Mouse (Mus musculus) myocyte (in vitro differentiated cells): Measurements from ENCODE around the gene Ptprt.

ENCODE experiments used
- CEBPB ChIP-seq: IDR thresholded peaks from 2 replicates; pipeline ENCODE4 v1.6.1; 2011; ENCODE audit warnings: mild to moderate bottlenecking, moderate library complexity; ENCODE audit not compliant: poor library complexity, insufficient read depth, severe bottlenecking
- E2F4 ChIP-seq: IDR thresholded peaks from one replicate; pipeline ENCODE4 v1.6.1; 2011; ENCODE audit warnings: mild to moderate bottlenecking, control low read depth, moderate library complexity; ENCODE audit not compliant: insufficient read depth
- MAX ChIP-seq: IDR thresholded peaks from one replicate; pipeline ENCODE4 v1.6.1; 2011; ENCODE audit warnings: low read depth, mild to moderate bottlenecking, control low read depth
- MYOD1 ChIP-seq, 3 experiments: IDR thresholded peaks; one replicate each; pipeline ENCODE4 v1.6.1; 2011; ENCODE audit warnings: control low read depth in 2 of 3, low read depth in 2 of 3, mild to moderate bottlenecking in 2 of 3, moderate library complexity in 1 of 3; ENCODE audit not compliant: insufficient read length in 2 of 3, control insufficient read depth in 1 of 3
- POLR2A ChIP-seq: IDR thresholded peaks from one replicate; pipeline ENCODE4 v1.6.1; 2011; ENCODE audit warnings: low read depth, mild to moderate bottlenecking, control low read depth, moderate library complexity; ENCODE audit not compliant: insufficient read length
- SRF ChIP-seq: IDR thresholded peaks from one replicate; pipeline ENCODE4 v1.6.1; 2011; ENCODE audit warnings: low read depth; ENCODE audit not compliant: control insufficient read depth, insufficient read length
- USF1 ChIP-seq: IDR thresholded peaks from one replicate; pipeline ENCODE4 v1.6.1; 2011; ENCODE audit warnings: low read depth, mild to moderate bottlenecking, control low read depth, moderate library complexity

- TF ChIP-seq CEBPB (no peak), POLR2A (no peak), E2F4 (no peak), MAX (no peak), MYOD1 (IDR thresholded peaks at IDR 0.05; ENCODE audit: control insufficient read depth in 1 of 3, insufficient read length in 2 of 3, low read depth in 2 of 3) (no peak), USF1 (no peak), SRF (no peak)
Observed at GRCm38 (mm10) chr2:161941991-161942390, 719.0 kb downstream of the Ptprt start.
